Mouse (Mus musculus): Measurements from ENCODE around the gene Dip2a.

DNA sequence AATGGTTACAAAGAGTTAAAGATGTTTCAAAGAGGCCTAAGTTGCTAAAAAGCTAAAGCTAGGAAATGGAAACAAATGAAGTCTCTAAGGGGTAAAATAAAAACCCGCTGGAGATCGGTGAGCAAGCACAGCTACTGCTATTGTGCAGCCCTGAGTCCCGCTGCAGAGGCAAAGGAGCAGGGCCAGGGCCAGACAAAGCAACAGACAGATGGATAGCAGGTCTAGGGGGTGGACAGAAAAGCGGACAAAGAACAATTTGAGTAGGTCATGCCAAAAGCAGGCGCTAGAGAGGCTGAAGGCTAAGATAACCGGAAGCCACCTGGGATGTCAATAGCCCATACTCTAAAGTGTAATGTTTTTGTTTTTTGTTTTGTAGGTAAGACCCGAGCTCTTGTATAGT, 94.2 kb downstream of the Dip2a start:
- TF ChIP-seq CTCF (IDR thresholded peaks at IDR 0.05; ENCODE audit: borderline replicate concordance, extremely low read depth, insufficient read depth, insufficient read length) (no peak), POLR2A (IDR thresholded peaks at IDR 0.05; ENCODE audit: borderline replicate concordance, extremely low read depth, insufficient read depth, insufficient read length, poor library complexity, severe bottlenecking) (no peak)

Data from brain, embryonic 14.5 days (tissue).